Mouse (Mus musculus): ENCODE measurements around the gene Larp1. TPM values are rescaled to one million over a fixed set of nuclear protein-coding genes. Genes with fewer than 3 reads are reported as not detected.

Gene Larp1
- polyA plus RNA-seq, 1 experiment from 2014 or later: 21.6 TPM

DNA sequence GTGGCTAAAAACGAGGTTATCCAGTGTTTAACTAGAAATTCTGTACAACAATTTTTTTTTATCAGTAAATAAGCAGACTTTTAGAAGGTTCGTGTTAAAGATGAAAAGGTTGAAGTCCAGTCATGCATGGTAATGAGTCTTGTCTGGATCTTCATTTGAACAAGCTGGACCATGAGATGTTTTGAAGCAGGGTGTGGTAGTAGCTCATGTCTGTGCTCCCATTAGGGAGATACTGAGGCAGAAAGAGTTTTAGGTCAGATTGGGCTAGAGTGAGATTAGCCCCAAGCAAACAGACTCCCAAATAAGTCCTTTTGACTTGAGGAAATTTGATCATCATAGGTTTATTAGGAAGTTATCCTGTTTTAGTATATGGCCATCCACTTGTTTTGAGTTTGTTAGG is 6.5 kb downstream of the Larp1 start:
- whole genome bisulfite sequencing (ENCODE audit: insufficient replicate concordance): 54% methylated on average over 2 of the region's 2 CpGs
- no peak for DNase-seq
- H3K9me3 ChIP-seq (replicated peaks): no peaks in the 10 kb centered on the region
- peak; percentile 78 for ATAC-seq (ENCODE audit: low read depth)
- no peaks in the 10 kb centered on the region for H3K27me3 ChIP-seq
- peak overlapping the region; percentile 61 for H3K9ac ChIP-seq
- H3K4me3 ChIP-seq (replicated peaks): no peak overlapping the region
- no peaks in the 10 kb centered on the region for H3K36me3 ChIP-seq
- peak overlapping the region; percentile 85 for H3K27ac ChIP-seq
- H3K4me1 ChIP-seq (replicated peaks): peaks cover 99% of the 10 kb centered on the region
- peak overlapping the region; percentile 82 for H3K4me2 ChIP-seq

DNA sequence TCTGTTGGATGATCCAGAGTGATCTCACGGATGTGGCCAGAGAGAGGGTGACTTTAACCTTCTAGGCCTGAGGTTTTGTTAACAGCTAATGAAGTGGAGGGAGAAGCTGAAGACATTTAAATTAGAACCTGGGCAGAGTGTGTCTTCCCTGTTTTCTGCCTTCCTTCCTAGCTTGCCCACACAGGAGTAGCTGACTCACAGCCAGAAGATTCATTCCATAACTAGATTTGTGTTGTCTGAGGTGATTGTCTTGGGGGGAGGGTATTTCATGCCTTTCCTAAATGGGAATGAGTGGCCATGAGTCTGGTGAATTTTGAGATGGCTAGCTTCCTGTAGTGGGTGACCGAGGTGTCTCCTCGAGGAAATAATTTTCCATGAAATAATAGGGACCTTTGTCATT is 7.5 kb downstream of the Larp1 start:
- ATAC-seq (ENCODE audit: low read depth) (no peak), DNase-seq (no peak)
- 66% methylated on average over 3 of the region's 3 CpGs for WGBS (ENCODE audit: insufficient replicate concordance)
- no peak overlapping the region for H3K4me2 ChIP-seq
- H3K9me3 ChIP-seq (replicated peaks): no peaks in the 10 kb centered on the region
- H3K9ac ChIP-seq: peak overlapping the region; percentile 34; the same call in 1 of the 2 replicates
- no peaks in the 10 kb centered on the region for H3K27me3 ChIP-seq
- peak overlapping the region; percentile 85 for H3K27ac ChIP-seq
- peaks cover 99% of the 10 kb centered on the region for H3K4me1 ChIP-seq (replicated peaks)
- no peak overlapping the region for H3K4me3 ChIP-seq (replicated peaks)
- H3K36me3 ChIP-seq: no peaks in the 10 kb centered on the region

DNA sequence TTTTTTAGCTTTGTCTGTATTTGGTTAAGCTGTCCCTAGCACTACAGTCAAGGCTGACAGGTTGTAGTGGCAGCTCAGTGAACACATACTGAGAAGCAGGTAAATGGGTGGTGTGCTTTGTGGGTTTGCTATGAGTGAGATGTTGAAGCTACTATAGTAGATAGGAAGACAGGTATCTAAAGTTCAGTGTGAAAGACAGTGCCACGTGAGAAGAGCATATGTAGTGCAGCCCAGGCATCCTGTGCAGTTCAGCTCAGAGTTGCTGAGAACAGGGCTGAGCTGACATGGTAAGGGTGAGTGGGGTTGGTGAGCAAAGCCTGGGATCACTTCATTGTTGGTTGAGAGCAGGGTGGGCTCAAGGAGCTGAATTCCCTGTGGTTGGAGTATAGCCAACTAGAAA is 8.6 kb downstream of the Larp1 start:
- H3K4me2 ChIP-seq: peak overlapping the region; percentile 17; the same call in 1 of the 2 replicates

DNA sequence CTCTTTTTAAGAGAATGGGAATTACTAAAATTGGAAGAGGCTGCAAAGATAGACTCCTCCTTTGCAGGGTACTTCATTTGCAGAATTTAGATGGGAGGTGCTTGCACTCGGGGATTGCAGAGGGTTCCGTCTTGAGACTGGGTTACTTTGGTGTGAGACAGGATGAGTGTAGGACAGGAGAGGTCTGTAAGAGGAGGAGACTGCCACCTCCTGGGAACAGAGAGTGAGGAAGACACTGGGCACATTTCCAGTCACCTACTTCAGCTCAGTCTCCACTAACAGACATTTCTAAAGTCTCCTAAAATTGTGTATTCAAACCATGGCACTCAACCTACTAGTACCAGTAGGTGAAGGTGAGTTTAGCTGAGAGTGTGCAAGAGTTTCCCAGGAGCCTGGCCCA is 9.4 kb downstream of the Larp1 start:
- Histone ChIP-seq H3K4me2 (0 out of 2 replicates have a peak overlapping the region, but pooled peaks have one; percentile 15), H3K4me1 (replicated peaks) (peaks cover 94% of the 10 kb centered on the region), H3K27me3 (no peaks in the 10 kb centered on the region), H3K4me3 (replicated peaks) (no peak overlapping the region), H3K36me3 (no peaks in the 10 kb centered on the region), H3K9me3 (replicated peaks) (no peaks in the 10 kb centered on the region), H3K9ac (peak overlapping the region; percentile 42), H3K27ac (peak overlapping the region; percentile 85)
- ATAC-seq (ENCODE audit: low read depth) (no peak; the same call in 1 of the 2 replicates), DNase-seq (no peak)
- WGBS (ENCODE audit: insufficient replicate concordance): 35% methylated on average over 2 of the region's 2 CpGs

More for the DNA sequence above, 8.6 kb downstream of the Larp1 start:
- Histone ChIP-seq H3K27me3 (no peaks in the 10 kb centered on the region), H3K9me3 (replicated peaks) (no peaks in the 10 kb centered on the region), H3K36me3 (no peaks in the 10 kb centered on the region), H3K27ac (peak overlapping the region; percentile 85), H3K4me1 (replicated peaks) (peaks cover 98% of the 10 kb centered on the region), H3K9ac (peak overlapping the region; percentile 34), H3K4me3 (replicated peaks) (no peak overlapping the region)
- no peak for DNase-seq
- no peak for ATAC-seq (ENCODE audit: low read depth)
- 37% methylated on average over 1 of the region's 1 CpGs for WGBS (ENCODE audit: insufficient replicate concordance)

DNA sequence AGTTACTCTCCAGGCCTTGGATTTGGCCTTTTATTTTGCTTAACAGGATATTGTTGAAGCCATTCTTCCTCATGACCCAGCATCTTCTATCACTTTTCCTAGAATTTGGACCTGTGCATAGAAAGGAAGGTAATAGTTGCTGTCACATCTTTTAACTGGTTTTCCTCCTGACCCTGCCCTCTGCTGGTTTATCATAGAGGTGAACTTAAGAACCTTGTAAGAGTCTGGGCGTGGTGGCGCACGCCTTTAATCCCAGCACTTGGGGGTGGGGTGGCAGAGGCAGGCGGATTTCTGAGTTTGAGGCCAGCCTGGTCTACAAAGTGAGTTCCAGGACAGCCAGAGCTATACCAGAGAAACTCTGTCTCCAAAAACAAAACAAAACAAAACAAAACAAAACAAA is 9.8 kb downstream of the Larp1 start:
- Histone ChIP-seq H3K4me1 (replicated peaks) (peaks cover 94% of the 10 kb centered on the region), H3K9me3 (replicated peaks) (no peaks in the 10 kb centered on the region), H3K36me3 (no peaks in the 10 kb centered on the region), H3K4me2 (0 out of 2 replicates have a peak overlapping the region, but pooled peaks have one; percentile 15), H3K4me3 (replicated peaks) (no peak overlapping the region), H3K9ac (peak overlapping the region; percentile 42; the same call in 1 of the 2 replicates), H3K27ac (peak overlapping the region; percentile 85), H3K27me3 (no peaks in the 10 kb centered on the region)
- WGBS (ENCODE audit: insufficient replicate concordance): 47% methylated on average over 4 of the region's 4 CpGs
- ATAC-seq (ENCODE audit: low read depth) (peak; percentile 35; the same call in 1 of the 2 replicates), DNase-seq (peak; percentile 40)

DNA sequence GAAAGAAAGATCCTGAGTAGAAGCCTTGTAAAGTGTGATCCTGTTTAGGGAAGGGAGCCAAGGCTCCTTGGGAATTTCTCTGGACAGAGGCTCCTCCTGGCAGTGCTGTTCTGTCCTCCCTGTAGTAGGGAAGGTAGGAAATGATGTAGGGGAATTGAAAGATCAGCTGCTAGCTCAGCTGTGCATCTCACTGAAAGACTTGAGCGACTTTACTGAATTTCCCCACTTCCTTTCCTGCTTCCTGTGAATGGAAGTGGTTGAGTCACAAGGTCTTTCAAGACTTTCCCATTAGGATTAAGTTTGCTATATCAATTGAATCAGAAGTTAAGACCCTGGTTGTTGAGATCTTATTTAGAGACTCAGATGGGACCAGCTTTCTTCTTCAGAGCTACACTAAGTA is 12.2 kb downstream of the Larp1 start:
- Histone ChIP-seq H3K4me1 (replicated peaks) (peaks cover 94% of the 10 kb centered on the region), H3K27ac (peak overlapping the region; percentile 54), H3K27me3 (no peaks in the 10 kb centered on the region), H3K9me3 (replicated peaks) (no peaks in the 10 kb centered on the region), H3K9ac (peak overlapping the region; percentile 28; the same call in 1 of the 2 replicates), H3K4me2 (peak overlapping the region; percentile 28), H3K36me3 (no peaks in the 10 kb centered on the region), H3K4me3 (replicated peaks) (no peak overlapping the region)
- 5% methylated on average over 1 of the region's 1 CpGs for whole genome bisulfite sequencing (ENCODE audit: insufficient replicate concordance)
- ATAC-seq (ENCODE audit: low read depth) (no peak), DNase-seq (no peak)

DNA sequence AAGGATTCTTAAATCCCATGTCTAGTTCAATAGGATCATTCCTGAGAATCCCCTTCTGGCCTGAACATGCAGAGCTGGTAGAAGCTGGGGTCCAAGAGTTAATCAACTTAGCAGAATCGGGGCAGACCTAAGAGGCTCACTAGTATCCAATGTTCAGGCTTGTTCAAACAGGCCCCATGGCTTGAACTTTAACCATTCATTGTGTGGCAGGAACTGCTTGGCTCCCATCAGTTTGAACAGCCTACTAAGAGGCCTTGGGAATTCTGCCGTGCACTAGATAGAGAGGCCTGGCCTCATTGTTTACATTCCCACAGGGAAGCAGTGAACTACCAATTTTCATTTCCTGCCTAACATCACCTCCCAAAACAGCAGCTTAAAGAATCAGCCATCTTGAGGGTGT is 12.8 kb downstream of the Larp1 start:
- 55% methylated on average over 2 of the region's 2 CpGs for WGBS (ENCODE audit: insufficient replicate concordance)
- H3K9ac ChIP-seq: no peak overlapping the region

DNA sequence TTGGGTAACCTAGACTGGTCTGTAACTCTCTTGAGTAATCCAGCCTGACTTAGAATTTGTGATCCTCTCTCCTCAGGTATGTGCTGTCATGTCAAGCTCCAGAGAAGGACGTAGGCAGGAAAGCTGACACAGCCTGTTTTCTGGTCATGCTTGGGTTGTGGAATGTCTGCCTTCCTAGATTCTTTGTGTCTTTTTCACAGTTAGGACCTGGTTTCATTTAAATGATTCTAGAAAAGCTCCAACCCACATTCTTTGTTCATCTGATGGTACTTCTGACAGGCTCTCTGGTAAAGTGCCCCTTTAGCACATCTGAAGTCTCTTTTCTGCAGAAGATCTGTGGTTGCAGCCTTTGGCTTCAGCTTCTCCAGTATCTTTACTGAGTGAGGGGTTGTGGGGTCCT is 15.4 kb downstream of the Larp1 start:
- Histone ChIP-seq H3K4me2 (no peak overlapping the region; the same call in 1 of the 2 replicates), H3K36me3 (peaks cover 6% of the 10 kb centered on the region), H3K27ac (peak overlapping the region; percentile 37; the same call in 1 of the 2 replicates), H3K4me3 (replicated peaks) (no peak overlapping the region), H3K27me3 (no peaks in the 10 kb centered on the region), H3K4me1 (replicated peaks) (peaks cover 91% of the 10 kb centered on the region), H3K9ac (no peak overlapping the region), H3K9me3 (replicated peaks) (no peaks in the 10 kb centered on the region)
- DNase-seq (no peak), ATAC-seq (ENCODE audit: low read depth) (no peak)
- 74% methylated on average over 1 of the region's 1 CpGs for WGBS (ENCODE audit: insufficient replicate concordance)

More for the DNA sequence above, 12.8 kb downstream of the Larp1 start:
- H3K9me3 ChIP-seq (replicated peaks): no peaks in the 10 kb centered on the region
- H3K4me3 ChIP-seq (replicated peaks): no peak overlapping the region
- DNase-seq: no peak
- H3K4me2 ChIP-seq: peak overlapping the region; percentile 28
- H3K27me3 ChIP-seq: no peaks in the 10 kb centered on the region
- H3K27ac ChIP-seq: peak overlapping the region; percentile 54
- H3K36me3 ChIP-seq: no peaks in the 10 kb centered on the region
- H3K4me1 ChIP-seq (replicated peaks): peaks cover 94% of the 10 kb centered on the region
- ATAC-seq (ENCODE audit: low read depth): peak; percentile 50

DNA sequence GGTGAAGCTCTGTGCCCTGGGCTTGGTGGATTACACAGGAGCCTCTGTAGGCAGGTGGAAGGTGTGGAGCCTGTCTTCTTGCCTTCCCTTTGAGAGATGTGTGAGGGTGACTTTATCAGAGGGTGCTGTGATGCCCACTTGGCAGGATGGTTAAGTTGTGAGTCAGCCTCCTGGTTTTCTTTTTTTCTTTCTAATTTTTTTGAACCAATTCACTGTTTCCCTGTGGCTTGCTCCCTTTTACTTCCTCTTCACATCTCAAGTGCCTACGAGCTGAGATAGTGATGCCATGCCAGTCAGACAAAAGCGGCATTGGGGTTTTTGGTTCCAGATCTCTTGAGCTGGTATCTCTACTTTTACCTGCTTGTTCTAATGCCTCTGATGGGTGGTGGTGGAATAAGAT is 15.8 kb downstream of the Larp1 start:
- DNase-seq: no peak
- H3K4me1 ChIP-seq (replicated peaks): peaks cover 91% of the 10 kb centered on the region
- WGBS (ENCODE audit: insufficient replicate concordance): 46% methylated on average over 2 of the region's 2 CpGs
- no peak for ATAC-seq (ENCODE audit: low read depth)
- H3K27ac ChIP-seq: no peak overlapping the region
- H3K36me3 ChIP-seq: peaks cover 6% of the 10 kb centered on the region
- no peaks in the 10 kb centered on the region for H3K27me3 ChIP-seq
- no peak overlapping the region for H3K9ac ChIP-seq
- no peaks in the 10 kb centered on the region for H3K9me3 ChIP-seq (replicated peaks)
- no peak overlapping the region; the same call in 1 of the 2 replicates for H3K4me2 ChIP-seq
- no peak overlapping the region for H3K4me3 ChIP-seq (replicated peaks)

DNA sequence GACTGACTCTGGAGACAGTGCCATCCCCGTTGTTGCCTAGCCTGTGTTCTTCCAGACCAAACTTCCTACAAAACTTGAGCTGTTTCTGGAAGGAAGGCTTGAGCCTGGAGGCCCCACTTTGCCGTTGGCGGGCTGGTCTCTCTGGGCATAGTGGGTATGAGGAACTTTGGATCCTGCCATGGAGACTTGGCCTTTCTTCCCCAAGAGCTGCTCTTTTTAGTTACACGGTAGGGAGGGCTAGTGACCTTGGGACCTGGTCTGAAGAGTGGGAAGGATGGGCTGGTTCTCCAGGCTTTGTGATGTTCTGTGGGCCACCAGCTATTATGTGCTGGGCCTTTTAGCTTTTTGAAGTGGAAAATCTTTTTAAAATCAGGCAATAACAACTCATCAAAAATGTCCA is 17.0 kb downstream of the Larp1 start:
- peaks cover 91% of the 10 kb centered on the region for H3K4me1 ChIP-seq (replicated peaks)
- H3K4me3 ChIP-seq (replicated peaks): no peak overlapping the region
- WGBS (ENCODE audit: insufficient replicate concordance): 65% methylated on average over 4 of the region's 4 CpGs
- H3K4me2 ChIP-seq: no peak overlapping the region
- no peaks in the 10 kb centered on the region for H3K9me3 ChIP-seq (replicated peaks)
- H3K27ac ChIP-seq: peak overlapping the region; percentile 19; the same call in 1 of the 2 replicates
- no peak overlapping the region for H3K9ac ChIP-seq
- peaks cover 6% of the 10 kb centered on the region for H3K36me3 ChIP-seq
- DNase-seq (no peak), ATAC-seq (ENCODE audit: low read depth) (no peak)
- no peaks in the 10 kb centered on the region for H3K27me3 ChIP-seq

DNA sequence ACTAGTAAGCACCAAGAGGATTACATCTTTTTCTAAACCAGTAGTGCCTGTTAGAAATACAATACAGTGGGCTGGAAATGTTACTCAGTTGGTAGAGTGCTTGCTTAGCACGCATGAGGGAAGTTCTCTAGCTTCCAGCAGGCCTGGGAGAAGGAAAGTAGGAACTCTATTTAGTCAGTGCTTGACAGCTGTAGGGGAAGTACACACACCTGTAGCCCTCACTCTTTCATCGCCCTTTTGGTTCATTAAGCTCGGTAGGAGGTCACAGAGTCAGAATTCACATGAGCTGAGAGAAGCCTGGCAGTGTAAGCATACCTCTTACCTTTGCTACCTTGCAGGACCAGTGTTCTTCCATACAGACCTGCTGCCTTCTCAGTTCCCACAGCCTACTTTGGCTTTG is 17.5 kb downstream of the Larp1 start:
- Histone ChIP-seq H3K36me3 (peaks cover 6% of the 10 kb centered on the region), H3K9ac (no peak overlapping the region), H3K9me3 (replicated peaks) (no peaks in the 10 kb centered on the region), H3K4me1 (replicated peaks) (peaks cover 91% of the 10 kb centered on the region), H3K27me3 (no peaks in the 10 kb centered on the region), H3K4me3 (replicated peaks) (no peak overlapping the region), H3K27ac (peak overlapping the region; percentile 35; the same call in 1 of the 2 replicates), H3K4me2 (no peak overlapping the region)
- DNase-seq: no peak
- WGBS (ENCODE audit: insufficient replicate concordance): 47% methylated on average over 3 of the region's 3 CpGs
- no peak for ATAC-seq (ENCODE audit: low read depth)

DNA sequence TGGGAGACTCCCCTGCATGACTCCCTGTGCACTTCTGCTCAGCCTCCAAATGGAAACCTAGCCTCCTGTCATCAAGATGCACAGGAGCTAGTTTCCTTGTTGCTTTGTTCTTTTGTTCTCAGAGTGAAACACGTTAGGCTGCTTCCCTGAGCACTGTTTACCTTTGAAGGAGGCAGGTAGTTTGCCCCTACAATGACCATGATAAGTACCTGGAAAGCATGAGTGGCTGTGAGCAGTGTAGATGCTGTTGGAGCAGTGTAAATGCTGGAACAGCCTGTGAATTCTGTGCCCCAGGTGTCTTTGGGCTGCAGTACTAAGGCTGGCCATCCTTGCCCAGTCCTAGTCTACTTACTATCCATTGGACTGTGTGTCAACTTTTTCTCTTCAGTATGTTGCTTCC is 18.0 kb downstream of the Larp1 start:
- Histone ChIP-seq H3K4me1 (replicated peaks) (peaks cover 91% of the 10 kb centered on the region), H3K4me2 (no peak overlapping the region), H3K27me3 (no peaks in the 10 kb centered on the region), H3K4me3 (replicated peaks) (no peak overlapping the region), H3K27ac (peak overlapping the region; percentile 35; the same call in 1 of the 2 replicates), H3K9ac (no peak overlapping the region), H3K36me3 (peaks cover 6% of the 10 kb centered on the region), H3K9me3 (replicated peaks) (no peaks in the 10 kb centered on the region)
- ATAC-seq (ENCODE audit: low read depth): no peak
- WGBS (ENCODE audit: insufficient replicate concordance): 69% methylated on average over 1 of the region's 1 CpGs
- DNase-seq: no peak

All from liver, embryonic 13.5 days (tissue).